8 mouse cellular contexts compared by ENCODE assay signal in genomic region chr11:3193363-3193762, GRCm38 (mm10). TPM values are rescaled to one million over a fixed set of nuclear protein-coding genes. Genes with fewer than 3 reads are reported as not detected.
DNase-seq lines count a peak whose midpoint lies in the region; ATAC-seq and TF ChIP-seq lines count a peak whose summit lies in the region.

Gene Sfi1, minus strand, starts transcription at chr11:3193463.

- TF ChIP-seq EP300 in lung, postnatal 0 days (IDR thresholded peaks at IDR 0.05) = no peak

- H3K27me3 ChIP-seq in hindbrain, embryonic 16.5 days (replicated peaks; ENCODE audit: control insufficient read depth, insufficient read depth, low read length) = no peaks in the 10 kb centered on the region
- no peaks in the 10 kb centered on the region for H3K27me3 ChIP-seq in neural tube, embryonic 15.5 days (replicated peaks)
- no peaks in the 10 kb centered on the region for H3K27me3 ChIP-seq in lung, postnatal 0 days (replicated peaks; ENCODE audit: insufficient read depth, low read length)

- no peak within 1 kb of the TSS for H3K9ac ChIP-seq in hindbrain, embryonic 16.5 days (ENCODE audit: low read depth, low read length)
- no peak within 1 kb of the TSS for H3K9ac ChIP-seq in neural tube, embryonic 15.5 days (replicated peaks)
- no peak within 1 kb of the TSS for H3K9ac ChIP-seq in lung, postnatal 0 days (replicated peaks; ENCODE audit: low read depth)

- no peak for ATAC-seq in hindbrain, embryonic 16.5 days
- no peak for ATAC-seq in neural tube, embryonic 15.5 days (ENCODE audit: low FRiP score)
- ATAC-seq in lung, postnatal 0 days = no peak

- no peak within 1 kb of the TSS for H3K4me3 ChIP-seq in hindbrain, embryonic 16.5 days (ENCODE audit: low read length)
- no peak within 1 kb of the TSS for H3K4me3 ChIP-seq in neural tube, embryonic 15.5 days (replicated peaks)
- H3K4me3 ChIP-seq in lung, postnatal 0 days (ENCODE audit: low read depth, low read length) = no peak within 1 kb of the TSS

- H3K27ac ChIP-seq in hindbrain, embryonic 16.5 days (ENCODE audit: low read depth, low read length) = no peak within 1 kb of the TSS
- H3K27ac ChIP-seq in neural tube, embryonic 15.5 days (replicated peaks) = no peak within 1 kb of the TSS
- H3K27ac ChIP-seq in lung, postnatal 0 days (ENCODE audit: low read length) = no peak within 1 kb of the TSS

- H3K4me2 ChIP-seq in hindbrain, embryonic 16.5 days (ENCODE audit: low read length) = no peak within 1 kb of the TSS
- H3K4me2 ChIP-seq in neural tube, embryonic 15.5 days = no peak within 1 kb of the TSS
- no peak within 1 kb of the TSS for H3K4me2 ChIP-seq in lung, postnatal 0 days (replicated peaks; ENCODE audit: low read depth, low read length)

- WGBS in hindbrain, embryonic 16.5 days = 86% methylated on average over 25 of the region's 25 CpGs
- WGBS in neural tube, embryonic 15.5 days = 86% methylated on average over 25 of the region's 25 CpGs
- 86% methylated on average over 25 of the region's 25 CpGs for WGBS in lung, postnatal 0 days

- DNase-seq in gastrocnemius, postnatal 4 days (ENCODE audit: low spot score in 2 of 2) = no peak
- no peak for DNase-seq in gastrocnemius, adult 8-10 months (ENCODE audit: low spot score in 2 of 2)
- no peak for DNase-seq in thymus, postnatal 0 days (ENCODE audit: low spot score)
- DNase-seq in thymus, postnatal 4 days = no peak
- no peak for DNase-seq in lung, postnatal 0 days (ENCODE audit: low spot score)
- DNase-seq in right cerebral cortex, postnatal 4 days = no peak

- H3K9me3 ChIP-seq in hindbrain, embryonic 16.5 days (ENCODE audit: control insufficient read depth, low read length) = no peaks in the 10 kb centered on the region
- H3K9me3 ChIP-seq in neural tube, embryonic 15.5 days (replicated peaks) = no peaks in the 10 kb centered on the region
- no peaks in the 10 kb centered on the region for H3K9me3 ChIP-seq in lung, postnatal 0 days (ENCODE audit: low read length)

- H3K4me1 ChIP-seq in hindbrain, embryonic 16.5 days (ENCODE audit: control insufficient read depth, insufficient read depth, low read depth, low read length) = no peaks in the 10 kb centered on the region
- H3K4me1 ChIP-seq in neural tube, embryonic 15.5 days = no peaks in the 10 kb centered on the region
- no peaks in the 10 kb centered on the region for H3K4me1 ChIP-seq in lung, postnatal 0 days (ENCODE audit: insufficient read depth, low read depth, low read length)

- no peaks in the 10 kb centered on the region for H3K36me3 ChIP-seq in hindbrain, embryonic 16.5 days (ENCODE audit: control insufficient read depth, insufficient read depth, low read length)
- H3K36me3 ChIP-seq in neural tube, embryonic 15.5 days = no peaks in the 10 kb centered on the region
- H3K36me3 ChIP-seq in lung, postnatal 0 days (ENCODE audit: insufficient read depth, low read length) = no peaks in the 10 kb centered on the region

- TF ChIP-seq CTCF in lung, postnatal 0 days (IDR thresholded peaks at IDR 0.05) = no peak

RNA-seq across cellular contexts. Expression of gene Sfi1, which starts in this region (rescaled TPM):
- total RNA-seq in gastrocnemius, postnatal 4 days (2021) = 10 to 100 TPM; 39.0 to 41.7 TPM
- 10 to 100 TPM in 2 of 4 experiments, 1 to 10 TPM in 2; 7.8 to 12.1 (median 9.6) TPM for total RNA-seq in gastrocnemius, adult 8-10 months (2022)
- 9.7 and 14.0 TPM in 2 replicates for polyA plus RNA-seq in thymus, postnatal 0 days (2015; fragmentation: Nextera tagmentation; extraction: Ambion mirVana)
- 14.3 and 16.4 TPM in 2 replicates for polyA plus RNA-seq in hindbrain, embryonic 16.5 days (2015; fragmentation: Nextera tagmentation; extraction: Ambion mirVana)
- polyA plus RNA-seq in neural tube, embryonic 15.5 days (2015; fragmentation: Nextera tagmentation; extraction: Ambion mirVana) = 15.7 and 16.2 TPM in 2 replicates
- polyA plus RNA-seq in lung, postnatal 0 days (2015; fragmentation: Nextera tagmentation; extraction: Ambion mirVana) = 7.9 and 8.3 TPM in 2 replicates
